Mouse (Mus musculus): ENCODE data around the gene Jade1.
A peak's percentile ranks its signal among the peaks of the same experiment; 100 is the strongest.

Jade1 gene

GRCm38 (mm10) chr3:41555491-41556381, at the start of gene Jade1:
Gene Jade1, plus strand, starts transcription at chr3:41555731.
- no peak for DNase-seq (ENCODE audit: low read depth)

GRCm38 (mm10) chr3:41509441-41509840, 46.1 kb upstream of the Jade1 start:
- DNase-seq (ENCODE audit: low read depth): no peak

GRCm38 (mm10) chr3:41510191-41510590, 45.3 kb upstream of the Jade1 start:
- DNase-seq (ENCODE audit: low read depth): no peak

- no peak for DNase-seq (ENCODE audit: low read depth)
Measured at GRCm38 (mm10) chr3:41510750-41511149, 44.8 kb upstream of the Jade1 start.

DNA sequence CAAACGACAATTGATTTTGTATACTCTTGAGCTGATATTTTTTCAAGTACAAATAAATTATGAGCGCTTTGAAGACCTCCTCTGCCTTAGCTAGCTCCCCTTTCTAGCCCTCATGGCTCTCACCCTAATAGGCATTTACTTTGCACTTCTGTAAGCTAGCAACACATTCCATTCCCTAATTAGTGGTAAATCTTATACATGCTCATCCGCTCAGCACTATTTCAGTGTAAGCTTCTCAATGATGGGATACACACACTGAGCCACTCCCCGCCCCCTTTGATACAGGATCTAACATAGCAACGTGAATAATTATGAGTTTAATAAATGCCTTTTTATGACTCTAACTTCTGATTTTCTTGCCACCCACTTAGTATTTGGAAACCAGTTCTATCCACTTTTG, 41.5 kb upstream of the Jade1 start:
- no peak for DNase-seq (ENCODE audit: low read depth)

- DNase-seq (ENCODE audit: low read depth): no peak
Measured at GRCm38 (mm10) chr3:41514683-41515305, 40.7 kb upstream of the Jade1 start.

GRCm38 (mm10) chr3:41516961-41517518, 38.5 kb upstream of the Jade1 start:
- no peak for DNase-seq (ENCODE audit: low read depth)

GRCm38 (mm10) chr3:41520925-41521324, 34.6 kb upstream of the Jade1 start:
- no peak for DNase-seq (ENCODE audit: low read depth)

DNA sequence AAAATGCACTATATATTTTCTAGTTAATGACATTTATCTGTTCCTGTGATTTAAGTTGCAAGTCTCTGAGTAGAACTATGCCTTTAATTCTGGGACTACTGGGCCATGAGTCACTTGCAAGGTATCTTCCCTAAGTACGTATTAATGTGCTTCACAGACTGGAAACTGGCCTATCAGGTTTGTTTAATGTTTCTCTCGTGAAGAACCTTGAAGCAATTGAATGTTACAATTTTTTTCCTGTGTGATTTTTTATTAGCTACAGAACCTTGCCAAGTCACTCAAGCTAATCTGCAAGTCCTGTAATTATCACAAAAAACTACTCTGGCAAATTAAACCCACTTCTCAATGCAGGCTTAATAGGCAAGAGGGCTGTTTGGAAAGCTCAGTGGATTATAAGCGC, 33.8 kb upstream of the Jade1 start:
- DNase-seq (ENCODE audit: low read depth): no peak

GRCm38 (mm10) chr3:41522226-41523005, 33.1 kb upstream of the Jade1 start:
- DNase-seq (ENCODE audit: low read depth): peak; percentile 20

- no peak for DNase-seq (ENCODE audit: low read depth)
Measured at GRCm38 (mm10) chr3:41523006-41523375, 32.5 kb upstream of the Jade1 start.

DNA sequence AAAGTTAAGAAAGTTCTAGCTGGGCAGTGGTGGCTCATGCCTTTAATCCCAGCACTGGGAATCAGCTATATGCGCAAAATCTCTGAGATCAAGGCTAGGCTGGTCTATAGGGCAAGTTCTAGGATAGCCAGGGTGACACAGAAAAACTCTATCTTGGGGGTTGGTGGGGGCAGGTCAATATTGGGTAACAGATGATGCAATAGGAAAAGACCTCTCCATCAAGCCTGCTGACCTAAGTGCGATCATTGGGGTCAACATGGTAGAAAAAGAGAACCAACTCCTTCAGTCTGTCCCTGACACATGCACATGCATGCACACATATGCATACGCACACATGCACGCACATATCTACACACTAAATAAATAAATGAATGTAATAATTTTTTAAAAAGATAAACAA, 32.1 kb upstream of the Jade1 start:
- DNase-seq (ENCODE audit: low read depth): no peak

- DNase-seq (ENCODE audit: low read depth): no peak
Measured at GRCm38 (mm10) chr3:41528291-41528969, 27.1 kb upstream of the Jade1 start.

DNA sequence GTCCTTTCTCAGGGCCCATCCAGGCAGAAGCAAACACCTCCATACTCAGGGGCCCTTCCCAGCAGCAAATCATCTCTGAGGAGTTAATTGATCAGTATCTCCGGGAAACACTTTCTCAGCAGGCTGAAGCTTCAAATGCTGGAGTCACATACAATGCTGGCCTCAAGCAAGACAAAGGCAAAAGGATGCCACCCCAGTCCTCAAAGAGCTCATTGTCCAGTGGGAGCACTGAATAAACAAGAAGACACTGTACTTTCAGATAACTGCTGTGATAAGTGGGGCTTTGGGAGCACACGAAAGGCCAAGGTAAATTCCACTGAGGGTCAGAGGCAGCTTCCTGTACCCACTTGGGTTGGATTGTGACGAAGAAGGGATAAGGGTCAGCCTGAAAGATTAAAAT, 25.4 kb upstream of the Jade1 start:
- DNase-seq (ENCODE audit: low read depth): no peak

GRCm38 (mm10) chr3:41531541-41531940, 24.0 kb upstream of the Jade1 start:
- no peak for DNase-seq (ENCODE audit: low read depth)

DNA sequence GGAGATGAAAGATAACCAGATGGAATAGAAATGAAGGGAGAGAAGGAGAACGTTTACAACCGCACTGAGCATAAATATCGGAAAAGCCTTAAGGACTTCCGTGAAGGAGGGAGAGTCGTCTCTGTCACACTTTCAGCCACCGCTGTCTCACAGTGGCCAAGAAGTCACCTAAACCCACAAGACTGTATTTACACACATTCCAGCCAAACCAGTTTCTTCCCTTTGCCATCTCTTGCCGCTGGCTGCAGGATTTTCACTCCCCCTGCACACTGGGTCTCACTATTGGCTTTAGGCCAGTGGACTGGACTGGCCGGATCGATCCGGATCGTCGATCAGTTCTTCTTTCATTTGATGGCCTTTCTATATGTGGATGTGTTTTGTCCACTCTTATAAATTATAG, 23.4 kb upstream of the Jade1 start:
- DNase-seq (ENCODE audit: low read depth): no peak

DNA sequence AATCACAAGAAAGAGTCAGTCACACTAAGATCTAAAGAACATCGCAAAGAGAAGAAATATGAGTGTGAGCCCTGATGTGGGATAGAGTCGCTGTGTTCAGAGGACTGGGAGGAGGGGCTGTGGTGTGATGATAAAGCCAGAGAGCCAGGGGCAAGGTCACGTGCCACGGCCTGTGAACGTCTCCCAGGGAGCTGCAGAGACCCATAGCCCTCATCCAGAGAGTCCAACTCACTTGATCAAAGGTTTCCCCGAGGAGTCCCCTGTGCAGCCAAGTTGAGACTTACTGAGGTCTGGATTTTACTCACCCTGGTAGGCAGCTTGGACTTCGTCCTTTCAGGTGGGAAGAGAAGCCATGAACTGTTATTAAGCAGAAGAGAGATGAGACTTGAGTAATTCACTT, 21.9 kb upstream of the Jade1 start:
- DNase-seq (ENCODE audit: low read depth): no peak

GRCm38 (mm10) chr3:41537957-41538356, 17.6 kb upstream of the Jade1 start:
- DNase-seq (ENCODE audit: low read depth): no peak

DNA sequence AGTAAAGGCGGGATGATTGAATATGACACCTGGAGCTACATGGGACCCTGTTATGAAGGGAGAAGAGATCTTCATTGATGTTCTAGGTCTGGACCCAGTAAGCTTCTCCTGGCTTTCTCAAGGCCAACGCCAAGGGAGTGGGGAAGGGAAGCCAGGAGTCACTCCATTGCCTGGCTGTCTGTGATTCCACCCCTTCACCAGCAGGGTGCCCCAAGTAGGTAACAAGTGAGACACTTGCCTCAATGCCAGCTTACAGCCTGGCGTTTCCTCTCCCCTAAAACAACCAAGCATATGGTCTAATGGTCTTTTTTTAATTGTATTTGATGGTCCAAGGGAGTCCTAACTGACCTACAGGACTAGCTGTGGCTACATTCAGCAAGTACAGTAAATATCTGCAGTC, 14.2 kb upstream of the Jade1 start:
- no peak for DNase-seq (ENCODE audit: low read depth)

GRCm38 (mm10) chr3:41544451-41544850, 11.1 kb upstream of the Jade1 start:
- no peak for DNase-seq (ENCODE audit: low read depth)

DNA sequence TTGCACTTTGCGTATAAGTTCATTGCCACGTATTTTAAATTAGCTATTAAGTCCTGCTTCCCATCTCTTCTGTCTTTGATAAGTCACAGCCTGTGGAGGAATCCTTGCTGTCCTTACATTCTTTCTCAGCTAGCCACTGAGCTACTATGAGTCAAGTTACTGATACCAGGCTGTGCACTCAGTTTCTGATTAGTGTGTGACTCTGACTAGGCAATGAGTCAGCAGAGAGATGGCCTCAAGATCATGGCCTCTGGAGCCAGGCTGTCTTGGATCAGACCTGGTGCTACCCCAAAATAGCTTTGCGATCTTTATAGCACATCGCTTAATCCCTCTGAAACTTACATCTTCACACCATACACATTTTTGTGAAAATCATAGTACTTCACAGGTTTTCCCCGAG, 8.2 kb upstream of the Jade1 start:
- DNase-seq (ENCODE audit: low read depth): no peak

GRCm38 (mm10) chr3:41548238-41548637, 7.3 kb upstream of the Jade1 start:
- DNase-seq (ENCODE audit: low read depth): no peak
